8 mouse cellular contexts compared by ENCODE assay signal in the genomic region with DNA sequence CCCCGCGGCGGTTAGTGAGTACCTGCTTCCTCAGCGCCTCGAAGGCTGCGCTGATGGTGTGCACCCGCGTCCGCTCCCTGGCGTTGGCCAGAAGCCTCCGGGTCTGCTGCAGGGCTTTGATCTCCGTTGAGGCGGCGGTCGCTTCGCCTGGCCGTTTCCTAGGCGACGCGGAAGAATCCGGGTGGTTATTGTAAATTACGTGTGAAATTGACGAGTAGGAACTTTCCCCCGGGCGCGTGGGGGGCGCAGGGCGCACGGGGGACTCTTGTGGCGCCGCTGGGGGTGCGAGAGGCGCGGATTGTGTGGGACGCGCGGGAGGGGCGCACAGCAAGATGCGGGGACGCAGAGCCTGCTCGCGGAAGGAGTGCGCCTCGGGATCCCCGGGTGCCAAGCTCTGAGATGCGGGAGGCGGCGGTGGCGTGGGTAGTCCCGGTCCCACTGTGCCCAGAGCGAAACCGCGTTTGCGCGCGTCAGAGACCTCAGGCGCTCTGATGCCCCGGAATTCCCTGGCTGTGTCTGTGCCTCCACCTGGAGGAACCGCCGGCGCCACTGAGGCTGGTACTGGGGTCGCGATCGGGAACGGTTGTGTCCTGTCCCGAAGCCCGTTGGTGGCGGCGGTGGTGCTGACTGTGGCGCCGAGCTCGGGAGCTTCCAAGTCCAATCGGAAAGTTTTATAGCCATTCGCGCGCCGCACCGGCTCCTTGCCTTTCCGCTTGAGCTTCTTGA. TPM values are rescaled to one million over a fixed set of nuclear protein-coding genes. Genes with fewer than 3 reads are reported as not detected.
DNase-seq lines count a peak whose midpoint lies in the region; ATAC-seq and TF ChIP-seq lines count a peak whose summit lies in the region.

No protein-coding gene starts in this region.

- no peaks in the 10 kb centered on the region for H3K36me3 ChIP-seq in forebrain, embryonic 15.5 days
- H3K36me3 ChIP-seq in kidney, postnatal 0 days (ENCODE audit: insufficient read depth, low read length) = no peaks in the 10 kb centered on the region
- no peaks in the 10 kb centered on the region for H3K36me3 ChIP-seq in midbrain, embryonic 10.5 days
- no peaks in the 10 kb centered on the region for H3K36me3 ChIP-seq in testis, adult 2 months (ENCODE audit: control insufficient read depth, insufficient read depth, low read length)

- peaks cover 42% of the 10 kb centered on the region for H3K4me1 ChIP-seq in forebrain, embryonic 15.5 days
- peaks cover 19% of the 10 kb centered on the region; the same call in 1 of the 2 replicates for H3K4me1 ChIP-seq in kidney, postnatal 0 days (replicated peaks; ENCODE audit: insufficient read depth, low read length)
- H3K4me1 ChIP-seq in midbrain, embryonic 10.5 days = peaks cover 81% of the 10 kb centered on the region
- peaks cover 26% of the 10 kb centered on the region for H3K4me1 ChIP-seq in testis, adult 2 months (ENCODE audit: control insufficient read depth, insufficient read depth, low read length)

- TF ChIP-seq CTCF in kidney, postnatal 0 days (IDR thresholded peaks at IDR 0.05; ENCODE audit: low read depth) = peak; percentile 24; the same call in 1 of the 2 replicates
- no peak for TF ChIP-seq CTCF in testis, adult 2 months (IDR thresholded peaks at IDR 0.05; ENCODE audit: control insufficient read depth, insufficient read depth, insufficient replicate concordance, low read depth, low read length)

- WGBS in forebrain, embryonic 15.5 days = under 1% methylated on average over 77 of the region's 79 CpGs
- WGBS in kidney, postnatal 0 days = under 1% methylated on average over 75 of the region's 79 CpGs
- under 1% methylated on average over 79 of the region's 79 CpGs for WGBS in midbrain, embryonic 10.5 days

- H3K4me3 ChIP-seq in forebrain, embryonic 15.5 days = peak overlapping the region; percentile 58
- H3K4me3 ChIP-seq in kidney, postnatal 0 days (replicated peaks; ENCODE audit: low read depth, low read length) = peak overlapping the region; percentile 66
- peak overlapping the region; percentile 74 for H3K4me3 ChIP-seq in midbrain, embryonic 10.5 days
- peak overlapping the region; percentile 71 for H3K4me3 ChIP-seq in testis, adult 2 months (ENCODE audit: control insufficient read depth, low read depth, low read length)

- H3K4me2 ChIP-seq in forebrain, embryonic 15.5 days (replicated peaks) = peak overlapping the region; percentile 99
- peak overlapping the region; percentile 99 for H3K4me2 ChIP-seq in kidney, postnatal 0 days (ENCODE audit: low read length)

- peak; percentile 38 for ATAC-seq in forebrain, embryonic 15.5 days (replicated peaks)
- ATAC-seq in kidney, postnatal 0 days (replicated peaks; ENCODE audit: low FRiP score, low read depth) = no peak; the same call in 1 of the 2 replicates

- no peaks in the 10 kb centered on the region for H3K9me3 ChIP-seq in forebrain, embryonic 15.5 days
- no peaks in the 10 kb centered on the region for H3K9me3 ChIP-seq in kidney, postnatal 0 days (replicated peaks; ENCODE audit: low read length)
- H3K9me3 ChIP-seq in midbrain, embryonic 10.5 days (replicated peaks) = no peaks in the 10 kb centered on the region

- DNase-seq in layer of hippocampus, postnatal 10 days (ENCODE audit: low spot score in 2 of 2) = peak; percentile 46 to 49
- DNase-seq in layer of hippocampus, postnatal 14 days (ENCODE audit: low spot score in 2 of 2) = no peak
- peak; percentile 47 for DNase-seq in adrenal gland, postnatal 25 days
- peak; percentile 60 for DNase-seq in kidney, postnatal 0 days (ENCODE audit: low spot score)
- DNase-seq in midbrain, embryonic 10.5 days (ENCODE audit: low spot score) = peak; percentile 87
- no peak for DNase-seq in layer of hippocampus, adult 9-10 months (ENCODE audit: low spot score)

- 0 out of 2 replicates have a peak, but pooled peaks have one; percentile 31 for TF ChIP-seq POLR2A in testis, adult 2 months (IDR thresholded peaks at IDR 0.05; ENCODE audit: control insufficient read depth, low read depth, low read length)

- H3K27ac ChIP-seq in forebrain, embryonic 15.5 days (replicated peaks) = peak overlapping the region; percentile 48; the same call in 1 of the 2 replicates
- peak overlapping the region; percentile 71 for H3K27ac ChIP-seq in kidney, postnatal 0 days
- peak overlapping the region; percentile 88 for H3K27ac ChIP-seq in midbrain, embryonic 10.5 days (replicated peaks)
- H3K27ac ChIP-seq in testis, adult 2 months (ENCODE audit: control insufficient read depth, insufficient read depth, low read depth, low read length) = peak overlapping the region; percentile 34; the same call in 1 of the 2 replicates

- peaks cover 16% of the 10 kb centered on the region; the same call in 1 of the 2 replicates for H3K27me3 ChIP-seq in forebrain, embryonic 15.5 days
- H3K27me3 ChIP-seq in kidney, postnatal 0 days (ENCODE audit: insufficient read depth, low read length) = peaks cover 5% of the 10 kb centered on the region; the same call in 1 of the 2 replicates
- H3K27me3 ChIP-seq in midbrain, embryonic 10.5 days (ENCODE audit: low read depth, poor library complexity, severe bottlenecking) = peaks cover 97% of the 10 kb centered on the region
- no peaks in the 10 kb centered on the region for H3K27me3 ChIP-seq in testis, adult 2 months (ENCODE audit: control insufficient read depth, insufficient read depth, low read length)

- peak overlapping the region; percentile 53 for H3K9ac ChIP-seq in forebrain, embryonic 15.5 days (replicated peaks)
- peak overlapping the region; percentile 60 for H3K9ac ChIP-seq in kidney, postnatal 0 days (ENCODE audit: low read depth, low read length)

RNA-seq across cellular contexts. Expression of a gene that starts 0.8 kb away (rescaled TPM):
- total RNA-seq in layer of hippocampus, postnatal 10 days (2021) = 1 to 10 TPM; 2.6 to 3.0 TPM
- 1 to 10 TPM; 3.3 to 4.5 TPM for total RNA-seq in layer of hippocampus, postnatal 14 days (2021)
- total RNA-seq in adrenal gland, postnatal 25 days (2021) = 2.2 and 3.3 TPM in 2 replicates
- polyA plus RNA-seq in forebrain, embryonic 15.5 days (2015; fragmentation: Nextera tagmentation; extraction: Ambion mirVana) = 2.7 and 3.6 TPM in 2 replicates
- 18.0 and 20.8 TPM in 2 replicates for polyA plus RNA-seq in kidney, postnatal 0 days (2015; fragmentation: Nextera tagmentation; extraction: Ambion mirVana)
- polyA plus RNA-seq in midbrain, embryonic 10.5 days (2016; fragmentation: Nextera tagmentation; extraction: Ambion mirVana) = 9.2 and 11.2 TPM in 2 replicates
- 390 and 420 TPM in 2 replicates for polyA plus RNA-seq in testis, adult 2 months (2012; rRNA removed)

Comparison
In these comparisons a context has a peak if more than half of its experiments do, and no peak if none do; other contexts are left out.
1. DNase-seq: peak in layer of hippocampus, postnatal 10 days (2 of 2), adrenal gland, postnatal 25 days (single experiment), kidney, postnatal 0 days (single experiment) and midbrain, embryonic 10.5 days (single experiment); none in layer of hippocampus, postnatal 14 days (0 of 2) and layer of hippocampus, adult 9-10 months (single experiment).
2. H3K27ac ChIP-seq: peak in every context shown above with its lines; median percentile 88 in midbrain, embryonic 10.5 days; 71 in kidney, postnatal 0 days; 48 in forebrain, embryonic 15.5 days; 34 in testis, adult 2 months.
3. RNA of a gene that starts 0.8 kb away (polyA plus RNA-seq): 390 to 420 TPM in testis, adult 2 months; 18.0 to 20.8 TPM in kidney, postnatal 0 days, 9.2 to 11.2 TPM in midbrain, embryonic 10.5 days and 2.7 to 3.6 TPM in forebrain, embryonic 15.5 days; every median in the first group is over 10 times any median in the second.
4. Peak in every context shown above with its lines, with median percentiles within 50 percentile points of each other: H3K4me3 ChIP-seq.